Mouse (Mus musculus) lung, adult 2 months (tissue): ENCODE results near the gene Tesmin. TPM values are rescaled to one million over a fixed set of nuclear protein-coding genes. Genes with fewer than 3 reads are reported as not detected.

Source experiments
- DNase-seq: peaks from one replicate; pipeline ENCODE4 v3.0.0; 2022
- H3K4me1 ChIP-seq: fragments of 200-500 bp; 2 replicates; pipeline ENCODE4 v1.6.1; 2011; ENCODE audit warnings: low read length; ENCODE audit not compliant: control insufficient read depth, insufficient read depth
- H3K4me3 ChIP-seq: fragments of 200-500 bp; replicated peaks from 2 replicates; pipeline ENCODE3; 2011; ENCODE audit warnings: low read depth, mild to moderate bottlenecking, control low read depth, low read length; ENCODE audit errors: extremely low read depth
- CTCF ChIP-seq: fragments of 200-500 bp; IDR thresholded peaks from 2 replicates; pipeline ENCODE4 v1.5.1; 2011; ENCODE audit warnings: mild to moderate bottlenecking, low read length, control low read depth; ENCODE audit not compliant: insufficient read depth
- POLR2A ChIP-seq: fragments of 200-500 bp; IDR thresholded peaks from 2 replicates; pipeline ENCODE4 v1.6.1; 2011; ENCODE audit warnings: low read depth, mild to moderate bottlenecking, control low read depth, low read length, borderline replicate concordance; ENCODE audit errors: extremely low read depth
- WGBS: fragments of 180-500 bp; shearing (Covaris S2); methylation state at CpG from one replicate; pipeline ENCODE4 v1.1.7; 2018; 5-methylcytosine and 5-hydroxymethylcytosine counted together
- polyA plus RNA-seq: library from polyadenylated mRNA; depleted of rRNA; stranded (reverse); fragments of >200 nt; gene quantifications from 2 replicates; pipeline ENCODE4 v1.2.3, GENCODE M21; 2012

The Tesmin gene
- polyA plus RNA-seq, 1 experiment: 0.41 TPM

DNA sequence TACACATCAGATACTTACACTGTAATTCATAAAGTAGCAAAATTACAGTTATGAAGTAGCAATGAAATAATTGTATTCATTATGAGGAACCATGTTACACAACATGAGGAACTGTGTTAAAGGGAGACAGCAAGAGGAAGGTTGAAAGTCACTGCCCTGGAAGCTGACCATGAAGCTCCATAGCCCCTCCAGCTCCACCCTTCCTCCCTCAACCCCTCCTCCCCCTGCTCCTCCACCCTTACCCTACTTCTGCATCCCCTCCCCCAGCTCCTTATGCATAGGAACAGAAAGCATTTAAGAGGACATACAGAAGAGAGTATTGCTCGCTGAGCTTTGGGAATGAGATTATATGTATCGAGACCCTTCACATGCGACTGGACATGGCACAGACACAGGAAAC lies 10.0 kb upstream of the Tesmin start:
- Histone ChIP-seq H3K4me3 (no peak overlapping the region), H3K4me1 (peaks cover 12% of the 10 kb centered on the region)
- 91% methylated on average over 3 of the region's 3 CpGs for WGBS
- no peak for DNase-seq
- TF ChIP-seq POLR2A (no peak), CTCF (no peak)

- Histone ChIP-seq H3K4me3 (no peak overlapping the region), H3K4me1 (peaks cover 2% of the 10 kb centered on the region; the same call in 1 of the 2 replicates)
- 61% methylated on average over 6 of the region's 6 CpGs for WGBS
- no peak for DNase-seq
- TF ChIP-seq CTCF: no peak
- no peak for TF ChIP-seq POLR2A
These were observed 596 bp upstream of the Tesmin start for GRCm38 (mm10) chr19:3388061-3388460.

DNA sequence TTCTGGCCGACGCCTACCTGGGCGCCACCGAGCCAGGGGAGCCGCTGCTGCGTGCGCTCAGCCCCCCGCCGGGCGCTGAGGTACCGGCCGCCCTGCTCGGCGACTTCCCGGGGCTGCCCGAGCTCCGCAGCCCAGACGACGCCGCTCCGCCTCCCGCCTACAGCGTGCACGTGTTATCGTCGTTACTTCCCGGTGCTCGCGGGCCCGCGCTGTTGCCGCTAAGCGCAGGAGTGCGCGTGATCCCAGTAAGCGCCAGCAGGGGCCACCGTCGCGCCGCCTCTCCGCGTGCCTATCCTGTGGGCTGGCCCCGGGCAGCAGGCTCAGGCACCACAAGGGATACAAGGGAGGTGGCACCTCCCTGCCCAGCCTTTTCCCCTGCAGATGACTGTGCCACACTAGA lies 432 bp downstream of the Tesmin start:
- H3K4me3 ChIP-seq: peak overlapping the region; percentile 35
- TF ChIP-seq POLR2A (no peak), CTCF (peak; percentile 53)
- peaks cover 2% of the 10 kb centered on the region; the same call in 1 of the 2 replicates for H3K4me1 ChIP-seq
- WGBS: under 1% methylated on average over 43 of the region's 43 CpGs
- DNase-seq: peak; percentile 89

DNA sequence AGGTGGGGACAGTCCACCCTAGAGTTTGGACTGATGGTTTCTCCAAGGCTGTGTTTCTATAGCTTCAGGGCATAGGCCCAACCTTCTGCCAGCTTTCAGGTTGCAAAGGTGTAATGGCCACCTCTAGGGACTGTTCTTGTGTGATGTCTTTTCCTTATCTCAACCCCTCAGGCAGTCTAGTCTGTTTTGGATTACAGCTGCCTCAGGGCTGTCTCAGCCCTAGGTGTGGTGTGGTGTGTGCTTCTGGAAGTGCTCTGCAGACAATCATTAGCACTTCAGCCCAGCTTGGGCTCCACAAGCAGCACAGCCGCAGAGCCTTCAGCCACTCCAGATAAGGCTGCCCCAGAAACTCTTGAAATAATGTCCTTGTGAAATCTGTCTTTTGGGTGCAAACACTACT lies 3.7 kb downstream of the Tesmin start:
- Histone ChIP-seq H3K4me1 (peaks cover 2% of the 10 kb centered on the region; the same call in 1 of the 2 replicates), H3K4me3 (no peak overlapping the region)
- DNase-seq: no peak
- TF ChIP-seq POLR2A: no peak
- no peak for TF ChIP-seq CTCF
- 66% methylated on average over 1 of the region's 1 CpGs for WGBS

GRCm38 (mm10) chr19:3394216-3394615 lies 5.6 kb downstream of the Tesmin start:
- TF ChIP-seq POLR2A: no peak
- no peak for TF ChIP-seq CTCF
- no peak overlapping the region for H3K4me3 ChIP-seq
- DNase-seq: no peak
- peaks cover 2% of the 10 kb centered on the region; the same call in 1 of the 2 replicates for H3K4me1 ChIP-seq
- 86% methylated on average over 3 of the region's 3 CpGs for WGBS

DNA sequence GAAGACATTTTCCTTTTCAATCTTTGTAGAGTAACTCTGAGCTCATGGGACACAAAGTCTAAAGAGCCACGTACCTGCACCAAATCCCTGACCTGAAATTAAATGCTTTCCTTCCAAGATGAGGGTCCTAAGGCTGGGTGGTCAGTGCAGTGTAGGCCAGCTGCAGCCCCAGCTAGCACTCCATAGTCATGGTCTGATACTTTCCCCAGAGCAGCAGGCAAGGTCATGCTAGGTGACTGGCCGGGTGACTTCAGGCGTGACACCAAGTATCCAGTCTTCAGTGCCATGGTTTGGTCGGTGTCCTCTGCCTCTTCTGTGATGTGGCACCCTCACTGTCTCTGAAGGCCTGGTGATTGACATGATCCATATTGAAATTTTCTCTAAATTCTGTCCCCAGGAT lies 11.4 kb downstream of the Tesmin start:
- TF ChIP-seq POLR2A: no peak
- no peak for TF ChIP-seq CTCF
- H3K4me3 ChIP-seq: no peak overlapping the region
- WGBS: 89% methylated on average over 4 of the region's 4 CpGs

DNA sequence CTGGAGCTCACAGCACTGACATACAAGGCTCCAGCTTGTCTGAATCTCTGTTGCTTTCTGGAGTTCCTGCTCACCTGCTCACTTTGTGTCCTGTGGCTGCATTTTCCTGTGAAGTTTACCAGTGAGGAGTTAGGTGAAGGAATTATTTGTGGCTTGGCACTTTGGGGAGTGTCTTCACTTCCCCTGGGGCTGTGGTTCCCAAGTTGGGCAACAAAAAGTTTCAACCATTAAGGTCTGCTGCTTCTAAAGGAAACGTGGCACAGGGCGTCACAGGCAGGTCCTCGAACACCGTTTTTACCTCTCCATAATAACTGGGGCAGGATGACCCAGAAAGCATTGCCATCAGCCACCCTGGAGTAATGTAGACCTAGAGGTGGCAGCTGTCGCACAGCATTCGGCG lies 12.8 kb downstream of the Tesmin start:
- TF ChIP-seq POLR2A: no peak
- TF ChIP-seq CTCF: no peak
- Histone ChIP-seq H3K4me1 (no peaks in the 10 kb centered on the region), H3K4me3 (no peak overlapping the region)
- 77% methylated on average over 7 of the region's 7 CpGs for WGBS
- no peak for DNase-seq

More for the DNA sequence above, 11.4 kb downstream of the Tesmin start:
- no peak for DNase-seq
- H3K4me1 ChIP-seq: no peaks in the 10 kb centered on the region

DNA sequence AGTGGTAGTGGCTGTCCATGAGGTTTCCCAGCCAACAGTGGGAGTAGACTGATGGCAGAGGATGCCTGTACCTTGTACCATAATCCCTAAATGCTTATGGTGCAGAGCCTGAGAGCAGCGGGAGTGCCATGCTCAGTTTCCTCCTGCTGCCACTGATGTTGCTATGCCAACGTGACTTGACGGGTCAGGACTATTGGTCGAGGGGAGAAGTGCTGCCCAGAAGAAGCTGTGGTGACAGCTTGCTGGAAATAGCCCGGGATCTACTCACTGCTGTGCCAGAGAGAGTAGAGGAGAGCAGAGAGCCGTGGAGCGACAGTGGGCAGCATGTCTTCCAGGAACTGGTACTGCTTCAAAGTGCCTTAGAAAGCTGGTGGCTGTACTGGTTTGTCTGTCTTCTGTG lies 13.3 kb downstream of the Tesmin start:
- no peaks in the 10 kb centered on the region for H3K4me1 ChIP-seq
- no peak for DNase-seq
- H3K4me3 ChIP-seq: no peak overlapping the region
- TF ChIP-seq POLR2A (no peak), CTCF (no peak)
- 46% methylated on average over 7 of the region's 7 CpGs for WGBS

DNA sequence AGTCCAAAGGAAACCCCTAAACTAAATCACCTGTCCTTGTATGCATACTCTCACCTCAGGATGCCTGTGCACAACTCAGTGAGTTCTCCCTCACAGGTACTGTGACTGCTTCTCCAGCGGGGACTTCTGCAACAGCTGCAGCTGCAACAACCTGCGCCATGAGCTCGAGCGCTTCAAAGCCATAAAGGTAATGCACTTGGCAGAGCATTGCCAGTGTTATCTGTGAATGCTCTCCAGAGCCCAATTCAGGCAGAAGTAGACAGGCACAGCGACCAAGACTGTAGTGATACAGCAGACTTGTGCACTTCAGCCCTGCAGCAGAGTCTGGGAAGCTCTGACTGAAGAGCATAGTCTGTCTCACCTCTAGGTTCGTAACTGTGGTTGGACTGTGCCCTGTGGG lies 13.7 kb downstream of the Tesmin start:
- 83% methylated on average over 6 of the region's 6 CpGs for WGBS
- DNase-seq: no peak
- Histone ChIP-seq H3K4me1 (no peaks in the 10 kb centered on the region), H3K4me3 (no peak overlapping the region)
- TF ChIP-seq POLR2A (no peak), CTCF (no peak)

DNA sequence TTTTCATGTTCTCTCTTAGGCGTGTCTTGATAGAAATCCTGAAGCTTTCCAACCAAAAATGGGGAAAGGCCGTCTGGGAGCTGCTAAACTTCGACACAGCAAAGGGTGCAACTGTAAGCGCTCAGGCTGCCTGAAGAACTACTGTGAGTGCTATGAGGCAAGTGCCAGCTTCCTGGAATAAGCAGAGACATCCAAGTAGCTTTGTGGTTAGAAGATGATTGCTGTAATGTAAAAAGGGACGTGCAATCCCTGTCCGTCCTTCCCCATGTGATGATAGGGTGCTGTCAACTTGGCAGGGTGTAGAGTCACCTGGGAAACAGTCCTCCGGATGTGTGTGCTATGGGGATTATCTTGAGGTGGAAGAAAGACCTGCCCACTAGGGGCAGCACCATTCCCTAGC lies 15.4 kb downstream of the Tesmin start:
- no peak overlapping the region for H3K4me3 ChIP-seq
- no peak for DNase-seq
- no peaks in the 10 kb centered on the region for H3K4me1 ChIP-seq
- TF ChIP-seq POLR2A: no peak
- no peak for TF ChIP-seq CTCF
- WGBS: 79% methylated on average over 7 of the region's 7 CpGs
